Mouse (Mus musculus): ENCODE measurements around the gene Grk6.
A peak's percentile ranks its signal among the peaks of the same experiment; 100 is the strongest.

Grk6 gene

GRCm38 (mm10) chr13:55465830-55466440, 21.1 kb downstream of the Grk6 start:
- peak; percentile 51 for DNase-seq (ENCODE audit: low read depth, low spot score)
- Histone ChIP-seq H3K36me3 (ENCODE audit: control insufficient read depth, insufficient read depth, low read length, poor library complexity, severe bottlenecking) (no peaks in the 10 kb centered on the region), H3K27me3 (ENCODE audit: control insufficient read depth, insufficient read depth, low read length, poor library complexity, severe bottlenecking) (no peaks in the 10 kb centered on the region)

GRCm38 (mm10) chr13:55468851-55469560, 24.1 kb downstream of the Grk6 start:
- no peaks in the 10 kb centered on the region for H3K27me3 ChIP-seq (ENCODE audit: control insufficient read depth, insufficient read depth, low read length, poor library complexity, severe bottlenecking)
- peak; percentile 62 for DNase-seq (ENCODE audit: low read depth, low spot score)
- H3K36me3 ChIP-seq (ENCODE audit: control insufficient read depth, insufficient read depth, low read length, poor library complexity, severe bottlenecking): no peaks in the 10 kb centered on the region

- DNase-seq (ENCODE audit: low read depth, low spot score): no peak
- no peaks in the 10 kb centered on the region for H3K27me3 ChIP-seq (ENCODE audit: control insufficient read depth, insufficient read depth, low read length, poor library complexity, severe bottlenecking)
- no peaks in the 10 kb centered on the region for H3K36me3 ChIP-seq (ENCODE audit: control insufficient read depth, insufficient read depth, low read length, poor library complexity, severe bottlenecking)
Measured at GRCm38 (mm10) chr13:55470372-55470771, 25.5 kb downstream of the Grk6 start.

- peak; percentile 96 for DNase-seq (ENCODE audit: low read depth, low spot score)
- H3K36me3 ChIP-seq (ENCODE audit: control insufficient read depth, insufficient read depth, low read length, poor library complexity, severe bottlenecking): no peaks in the 10 kb centered on the region
Measured at GRCm38 (mm10) chr13:55471156-55471818, 26.4 kb downstream of the Grk6 start.

GRCm38 (mm10) chr13:55471819-55472131, 26.9 kb downstream of the Grk6 start:
- Histone ChIP-seq H3K36me3 (ENCODE audit: control insufficient read depth, insufficient read depth, low read length, poor library complexity, severe bottlenecking) (no peaks in the 10 kb centered on the region), H3K27me3 (ENCODE audit: control insufficient read depth, insufficient read depth, low read length, poor library complexity, severe bottlenecking) (no peaks in the 10 kb centered on the region)
- no peak for DNase-seq (ENCODE audit: low read depth, low spot score)

More at GRCm38 (mm10) chr13:55471156-55471818, 26.4 kb downstream of the Grk6 start:
- H3K27me3 ChIP-seq (ENCODE audit: control insufficient read depth, insufficient read depth, low read length, poor library complexity, severe bottlenecking): no peaks in the 10 kb centered on the region

GRCm38 (mm10) chr13:55472132-55473022, 27.5 kb downstream of the Grk6 start:
- H3K27me3 ChIP-seq (ENCODE audit: control insufficient read depth, insufficient read depth, low read length, poor library complexity, severe bottlenecking): no peaks in the 10 kb centered on the region
- peak; percentile 67 for DNase-seq (ENCODE audit: low read depth, low spot score)

GRCm38 (mm10) chr13:55473076-55473831, 28.4 kb downstream of the Grk6 start:
- Histone ChIP-seq H3K27me3 (ENCODE audit: control insufficient read depth, insufficient read depth, low read length, poor library complexity, severe bottlenecking) (no peaks in the 10 kb centered on the region), H3K36me3 (ENCODE audit: control insufficient read depth, insufficient read depth, low read length, poor library complexity, severe bottlenecking) (no peaks in the 10 kb centered on the region)
- peak; percentile 60 for DNase-seq (ENCODE audit: low read depth, low spot score)

More at GRCm38 (mm10) chr13:55472132-55473022, 27.5 kb downstream of the Grk6 start:
- no peaks in the 10 kb centered on the region for H3K36me3 ChIP-seq (ENCODE audit: control insufficient read depth, insufficient read depth, low read length, poor library complexity, severe bottlenecking)

- peak; percentile 38 for DNase-seq (ENCODE audit: low read depth, low spot score)
- H3K36me3 ChIP-seq (ENCODE audit: control insufficient read depth, insufficient read depth, low read length, poor library complexity, severe bottlenecking): no peaks in the 10 kb centered on the region
- no peaks in the 10 kb centered on the region for H3K27me3 ChIP-seq (ENCODE audit: control insufficient read depth, insufficient read depth, low read length, poor library complexity, severe bottlenecking)
Measured at GRCm38 (mm10) chr13:55473961-55474360, 29.1 kb downstream of the Grk6 start.

- peak; percentile 40 for DNase-seq (ENCODE audit: low read depth, low spot score)
- Histone ChIP-seq H3K27me3 (ENCODE audit: control insufficient read depth, insufficient read depth, low read length, poor library complexity, severe bottlenecking) (no peaks in the 10 kb centered on the region), H3K36me3 (ENCODE audit: control insufficient read depth, insufficient read depth, low read length, poor library complexity, severe bottlenecking) (no peaks in the 10 kb centered on the region)
Measured at GRCm38 (mm10) chr13:55474621-55475069, 29.8 kb downstream of the Grk6 start.

- no peaks in the 10 kb centered on the region for H3K36me3 ChIP-seq (ENCODE audit: control insufficient read depth, insufficient read depth, low read length, poor library complexity, severe bottlenecking)
- DNase-seq (ENCODE audit: low read depth, low spot score): no peak
- no peaks in the 10 kb centered on the region for H3K27me3 ChIP-seq (ENCODE audit: control insufficient read depth, insufficient read depth, low read length, poor library complexity, severe bottlenecking)
Measured at GRCm38 (mm10) chr13:55475750-55476149, 30.9 kb downstream of the Grk6 start.

GRCm38 (mm10) chr13:55476256-55476655, 31.4 kb downstream of the Grk6 start:
- no peaks in the 10 kb centered on the region for H3K27me3 ChIP-seq (ENCODE audit: control insufficient read depth, insufficient read depth, low read length, poor library complexity, severe bottlenecking)
- no peaks in the 10 kb centered on the region for H3K36me3 ChIP-seq (ENCODE audit: control insufficient read depth, insufficient read depth, low read length, poor library complexity, severe bottlenecking)
- no peak for DNase-seq (ENCODE audit: low read depth, low spot score)

GRCm38 (mm10) chr13:55477492-55477891, 32.6 kb downstream of the Grk6 start:
- H3K36me3 ChIP-seq (ENCODE audit: control insufficient read depth, insufficient read depth, low read length, poor library complexity, severe bottlenecking): no peaks in the 10 kb centered on the region
- no peak for DNase-seq (ENCODE audit: low read depth, low spot score)
- H3K27me3 ChIP-seq (ENCODE audit: control insufficient read depth, insufficient read depth, low read length, poor library complexity, severe bottlenecking): no peaks in the 10 kb centered on the region

GRCm38 (mm10) chr13:55478036-55478435, 33.2 kb downstream of the Grk6 start:
- no peaks in the 10 kb centered on the region for H3K27me3 ChIP-seq (ENCODE audit: control insufficient read depth, insufficient read depth, low read length, poor library complexity, severe bottlenecking)
- DNase-seq (ENCODE audit: low read depth, low spot score): peak; percentile 68
- no peaks in the 10 kb centered on the region for H3K36me3 ChIP-seq (ENCODE audit: control insufficient read depth, insufficient read depth, low read length, poor library complexity, severe bottlenecking)

- peak; percentile 83 for DNase-seq (ENCODE audit: low read depth, low spot score)
- H3K27me3 ChIP-seq (ENCODE audit: control insufficient read depth, insufficient read depth, low read length, poor library complexity, severe bottlenecking): no peaks in the 10 kb centered on the region
- no peaks in the 10 kb centered on the region for H3K36me3 ChIP-seq (ENCODE audit: control insufficient read depth, insufficient read depth, low read length, poor library complexity, severe bottlenecking)
Measured at GRCm38 (mm10) chr13:55479008-55479407, 34.1 kb downstream of the Grk6 start.

Measured in splenic B cell, adult 2 months (primary cell).